Mouse (Mus musculus) E14TG2a.4 (cell line): Measurements from ENCODE around the gene Noa1.

Experiments used
- H3K27me3 ChIP-seq: 2 replicates; pipeline ENCODE4 v1.6.1; 2014; ENCODE audit warnings: low read length, control low read depth; ENCODE audit not compliant: insufficient read depth
- H3K36me3 ChIP-seq: 2 replicates; pipeline ENCODE4 v1.6.1; 2014; ENCODE audit warnings: low read length, control low read depth; ENCODE audit not compliant: insufficient read depth
- H3K4me1 ChIP-seq: replicated peaks from 2 replicates; pipeline ENCODE4 v1.6.1; 2014; ENCODE audit warnings: low read depth, low read length, control low read depth
- H3K4me3 ChIP-seq: replicated peaks from 2 replicates; pipeline ENCODE4 v1.5.1; 2014; ENCODE audit warnings: mild to moderate bottlenecking, low read length
- H3K9me3 ChIP-seq: 2 replicates; pipeline ENCODE4 v1.6.1; 2014; ENCODE audit warnings: low read length, control low read depth
- CTCF ChIP-seq: conservative IDR thresholded peaks from 2 replicates; pipeline ENCODE4 v1.5.1; 2014; ENCODE audit warnings: low read length
- NANOG ChIP-seq: IDR thresholded peaks from 2 replicates; pipeline ENCODE4 v1.6.1; 2014; ENCODE audit warnings: borderline replicate concordance, low read length, mixed read lengths
- POU5F1 ChIP-seq: IDR thresholded peaks from 2 replicates; pipeline ENCODE4 v1.6.1; 2014; ENCODE audit warnings: low read length, borderline replicate concordance

The Noa1 gene

GRCm38 (mm10) chr5:77254402-77254801 is 55.5 kb downstream of the Noa1 start:
- no peak overlapping the region for H3K4me3 ChIP-seq
- no peaks in the 10 kb centered on the region for H3K36me3 ChIP-seq
- TF ChIP-seq CTCF = no peak
- TF ChIP-seq POU5F1 = no peak
- TF ChIP-seq NANOG = no peak
- no peaks in the 10 kb centered on the region for H3K27me3 ChIP-seq
- H3K4me1 ChIP-seq = peaks cover 96% of the 10 kb centered on the region
- H3K9me3 ChIP-seq = no peaks in the 10 kb centered on the region

GRCm38 (mm10) chr5:77253154-77253553 is 56.7 kb downstream of the Noa1 start:
- Histone ChIP-seq H3K4me1 (peaks cover 95% of the 10 kb centered on the region), H3K4me3 (no peak overlapping the region), H3K27me3 (no peaks in the 10 kb centered on the region), H3K9me3 (no peaks in the 10 kb centered on the region), H3K36me3 (no peaks in the 10 kb centered on the region)
- TF ChIP-seq NANOG (no peak), CTCF (no peak), POU5F1 (no peak)

- TF ChIP-seq POU5F1 = no peak
- TF ChIP-seq NANOG = no peak
- TF ChIP-seq CTCF = no peak; the same call in 1 of the 2 replicates
- H3K9me3 ChIP-seq = no peaks in the 10 kb centered on the region
- no peaks in the 10 kb centered on the region for H3K27me3 ChIP-seq
- peaks cover 87% of the 10 kb centered on the region for H3K4me1 ChIP-seq
- no peak overlapping the region for H3K4me3 ChIP-seq
- no peaks in the 10 kb centered on the region for H3K36me3 ChIP-seq
Observed at GRCm38 (mm10) chr5:77252115-77252827, 57.6 kb downstream of the Noa1 start.

DNA sequence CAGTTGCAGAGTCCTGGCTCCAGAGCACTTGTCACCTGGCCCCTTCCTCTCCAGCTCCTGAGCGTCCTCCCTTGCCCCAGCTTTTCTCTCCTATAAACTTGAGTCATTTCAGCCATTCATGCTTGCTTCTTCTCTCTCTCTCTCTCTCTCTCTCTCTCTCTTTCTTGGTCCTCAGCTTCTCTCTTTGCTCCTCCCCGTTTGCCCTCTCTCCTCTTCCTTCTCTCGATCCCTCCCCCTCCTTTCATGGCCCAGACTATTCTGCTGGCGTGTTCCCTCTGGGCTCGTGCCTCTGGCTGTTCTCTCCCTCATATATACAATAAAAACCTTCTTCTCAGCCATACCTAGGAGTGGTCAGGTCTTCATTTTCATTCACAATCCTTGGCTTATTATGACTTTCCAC is 58.2 kb downstream of the Noa1 start:
- H3K27me3 ChIP-seq = no peaks in the 10 kb centered on the region
- no peaks in the 10 kb centered on the region for H3K9me3 ChIP-seq
- no peaks in the 10 kb centered on the region for H3K36me3 ChIP-seq
- TF ChIP-seq NANOG (no peak), CTCF (no peak), POU5F1 (no peak)
- H3K4me3 ChIP-seq = no peak overlapping the region
- peaks cover 81% of the 10 kb centered on the region for H3K4me1 ChIP-seq

GRCm38 (mm10) chr5:77250083-77250482 is 59.8 kb downstream of the Noa1 start:
- Histone ChIP-seq H3K4me1 (peaks cover 81% of the 10 kb centered on the region), H3K9me3 (no peaks in the 10 kb centered on the region), H3K36me3 (no peaks in the 10 kb centered on the region), H3K4me3 (peak overlapping the region; percentile 41), H3K27me3 (no peaks in the 10 kb centered on the region)
- TF ChIP-seq CTCF = no peak
- TF ChIP-seq NANOG = no peak
- no peak for TF ChIP-seq POU5F1

GRCm38 (mm10) chr5:77245787-77246671 is 63.9 kb downstream of the Noa1 start:
- Histone ChIP-seq H3K4me1 (peaks cover 55% of the 10 kb centered on the region), H3K4me3 (peak overlapping the region; percentile 37; the same call in 1 of the 2 replicates), H3K27me3 (no peaks in the 10 kb centered on the region), H3K36me3 (no peaks in the 10 kb centered on the region), H3K9me3 (no peaks in the 10 kb centered on the region)
- TF ChIP-seq CTCF = no peak
- TF ChIP-seq POU5F1 = no peak
- no peak for TF ChIP-seq NANOG

GRCm38 (mm10) chr5:77245463-77245786 is 64.5 kb downstream of the Noa1 start:
- Histone ChIP-seq H3K36me3 (no peaks in the 10 kb centered on the region), H3K4me3 (peak overlapping the region; percentile 37; the same call in 1 of the 2 replicates), H3K27me3 (no peaks in the 10 kb centered on the region), H3K9me3 (no peaks in the 10 kb centered on the region), H3K4me1 (peaks cover 49% of the 10 kb centered on the region)
- TF ChIP-seq POU5F1 = no peak
- TF ChIP-seq CTCF = no peak
- TF ChIP-seq NANOG = no peak

DNA sequence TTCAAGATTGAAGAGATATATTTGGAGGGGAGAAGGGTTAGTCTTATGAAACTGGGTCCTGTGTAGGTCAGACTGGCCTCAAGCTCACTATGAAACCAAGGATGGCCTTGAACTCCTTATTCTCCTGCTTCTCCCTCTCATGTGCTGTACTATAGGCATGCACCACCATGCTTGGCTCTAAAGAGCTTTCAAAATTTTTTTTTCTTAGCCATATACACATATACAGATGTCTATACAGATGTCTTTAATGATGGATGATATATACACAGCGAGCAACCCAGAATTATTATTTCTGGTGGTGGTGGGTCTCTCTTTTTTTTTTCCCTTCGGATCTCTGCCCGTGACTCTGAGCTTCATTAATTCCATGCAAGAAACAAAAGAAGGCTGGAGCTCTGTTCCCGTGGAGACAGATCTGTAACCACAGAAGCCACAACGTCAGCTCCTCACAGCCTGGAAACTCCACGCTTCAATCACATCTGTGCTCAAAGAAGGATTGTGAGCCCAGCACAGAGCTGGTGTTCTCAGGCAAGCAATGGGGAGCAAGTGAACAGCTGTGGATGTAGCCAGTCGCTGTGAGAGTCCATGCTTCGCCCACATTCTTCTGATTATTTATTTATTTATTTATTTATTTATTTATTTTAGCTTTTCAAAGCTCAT is 65.4 kb downstream of the Noa1 start:
- H3K36me3 ChIP-seq = no peaks in the 10 kb centered on the region
- no peaks in the 10 kb centered on the region for H3K9me3 ChIP-seq
- no peak for TF ChIP-seq POU5F1
- no peak for TF ChIP-seq CTCF
- no peak for TF ChIP-seq NANOG
- no peaks in the 10 kb centered on the region for H3K27me3 ChIP-seq
- no peak overlapping the region for H3K4me3 ChIP-seq
- peaks cover 46% of the 10 kb centered on the region for H3K4me1 ChIP-seq
